Mouse (Mus musculus): Measurements from ENCODE around the gene Nemp2. TPM values are rescaled to one million over a fixed set of nuclear protein-coding genes. Genes with fewer than 3 reads are reported as not detected.
A peak's percentile ranks its signal among the peaks of the same experiment; 100 is the strongest.

Nemp2 gene
- 2.8 and 3.4 TPM in 2 replicates for polyA plus RNA-seq (2016; fragmentation: Nextera tagmentation; extraction: Ambion mirVana)

DNA sequence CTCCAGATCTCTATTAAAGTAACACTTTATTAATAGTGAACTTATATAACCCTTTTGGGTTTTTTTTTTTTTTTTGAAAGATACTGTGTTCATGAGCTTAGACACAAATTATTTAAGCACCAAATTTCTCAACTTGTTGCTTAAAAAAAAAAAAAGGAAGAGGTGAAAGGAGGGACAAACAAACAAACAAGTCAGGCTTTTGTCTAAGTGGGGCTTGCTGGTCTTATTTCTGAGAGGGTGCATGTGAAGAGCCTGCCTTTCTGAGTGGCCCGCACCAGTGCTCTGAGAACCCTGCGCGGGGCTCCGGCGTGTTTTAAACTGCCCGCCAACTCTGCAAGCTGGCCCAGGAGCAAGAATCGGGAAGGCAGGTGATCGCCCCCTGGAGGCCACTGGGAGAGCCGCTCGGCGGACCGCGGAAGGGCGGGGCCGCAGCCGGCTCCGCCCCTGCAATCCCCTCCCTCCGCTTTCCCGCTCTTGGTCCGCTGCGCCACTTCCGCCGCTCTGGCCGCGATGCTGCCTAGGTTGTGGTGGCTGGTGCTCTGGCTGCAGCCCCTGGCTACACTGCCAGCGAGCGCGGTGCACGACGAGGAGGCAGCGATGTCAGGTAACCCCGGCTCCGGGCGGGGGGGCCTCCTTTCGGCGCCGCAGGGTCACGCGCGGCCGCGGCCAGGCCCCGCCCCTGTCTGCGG lies at the start of gene Nemp2:
TSS of gene Nemp2 (plus strand) at position 456 of the 689 bp plus-strand sequence.
- Histone ChIP-seq H3K27me3 (replicated peaks) (no peaks in the 10 kb centered on the region), H3K4me1 (peaks cover 13% of the 10 kb centered on the region; the same call in 1 of the 2 replicates), H3K9ac (peak within 1 kb of the TSS; percentile 72), H3K9me3 (replicated peaks) (no peaks in the 10 kb centered on the region), H3K36me3 (0 out of 2 replicates have a peak, but pooled peaks cover 2% of the 10 kb centered on the region), H3K4me3 (peak within 1 kb of the TSS; percentile 75), H3K4me2 (peak within 1 kb of the TSS; percentile 69), H3K27ac (peak within 1 kb of the TSS; percentile 65)
- under 1% methylated on average over 40 of the region's 44 CpGs for WGBS (ENCODE audit: insufficient replicate concordance)
- peak; percentile 91 for ATAC-seq

DNA sequence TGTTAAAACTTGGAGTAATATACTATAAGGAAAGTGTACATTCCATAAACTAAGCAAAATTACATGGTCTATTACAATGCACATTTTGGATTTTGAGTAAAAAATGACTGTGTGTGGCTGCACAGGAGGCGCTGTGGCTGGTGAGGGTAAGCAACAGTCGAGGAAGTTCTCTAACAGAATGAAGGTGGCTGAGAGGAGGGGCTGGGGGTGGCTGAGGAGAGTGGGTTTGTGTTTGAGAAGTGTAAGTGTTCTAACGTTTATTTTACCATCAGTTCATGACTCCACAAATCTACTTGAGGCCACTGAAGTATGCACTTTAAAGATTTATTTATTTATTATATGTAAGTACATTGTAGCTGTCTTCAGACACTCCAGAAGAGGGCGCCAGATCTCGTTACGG lies 48.8 kb upstream of the Nemp2 start:
- H3K9me3 ChIP-seq (replicated peaks), result no peaks in the 10 kb centered on the region
- no peaks in the 10 kb centered on the region for H3K36me3 ChIP-seq
- H3K9ac ChIP-seq, result no peak overlapping the region
- H3K4me1 ChIP-seq, result peaks cover 18% of the 10 kb centered on the region
- 54% methylated on average over 6 of the region's 6 CpGs for WGBS (ENCODE audit: insufficient replicate concordance)
- ATAC-seq, result no peak
- H3K27me3 ChIP-seq (replicated peaks), result no peaks in the 10 kb centered on the region
- no peak overlapping the region for H3K4me2 ChIP-seq
- no peak overlapping the region for H3K4me3 ChIP-seq
- H3K27ac ChIP-seq, result no peak overlapping the region

DNA sequence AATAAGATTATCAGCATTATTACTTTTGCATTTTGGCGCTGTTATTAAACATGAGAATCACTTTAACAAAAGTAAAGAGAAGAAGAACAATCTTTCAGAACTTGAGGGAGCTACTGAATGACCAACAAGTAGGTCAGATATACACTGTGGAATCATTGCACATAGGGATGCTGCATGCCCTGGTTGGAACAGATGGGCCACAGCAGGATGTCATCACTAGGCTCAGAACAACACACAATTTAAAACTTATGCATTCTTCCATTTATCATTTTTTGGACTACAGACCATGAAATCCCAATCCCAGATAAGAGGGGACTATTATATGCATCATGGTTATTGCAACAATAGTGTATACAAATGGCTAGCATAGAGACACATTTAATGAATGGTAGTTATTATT lies 47.6 kb upstream of the Nemp2 start:
- Histone ChIP-seq H3K27ac (no peak overlapping the region), H3K9ac (no peak overlapping the region), H3K4me2 (no peak overlapping the region), H3K4me3 (no peak overlapping the region), H3K36me3 (no peaks in the 10 kb centered on the region), H3K27me3 (replicated peaks) (no peaks in the 10 kb centered on the region), H3K9me3 (replicated peaks) (no peaks in the 10 kb centered on the region), H3K4me1 (peaks cover 12% of the 10 kb centered on the region)
- no peak for ATAC-seq
- WGBS (ENCODE audit: insufficient replicate concordance), result 80% methylated on average over 1 of the region's 1 CpGs

DNA sequence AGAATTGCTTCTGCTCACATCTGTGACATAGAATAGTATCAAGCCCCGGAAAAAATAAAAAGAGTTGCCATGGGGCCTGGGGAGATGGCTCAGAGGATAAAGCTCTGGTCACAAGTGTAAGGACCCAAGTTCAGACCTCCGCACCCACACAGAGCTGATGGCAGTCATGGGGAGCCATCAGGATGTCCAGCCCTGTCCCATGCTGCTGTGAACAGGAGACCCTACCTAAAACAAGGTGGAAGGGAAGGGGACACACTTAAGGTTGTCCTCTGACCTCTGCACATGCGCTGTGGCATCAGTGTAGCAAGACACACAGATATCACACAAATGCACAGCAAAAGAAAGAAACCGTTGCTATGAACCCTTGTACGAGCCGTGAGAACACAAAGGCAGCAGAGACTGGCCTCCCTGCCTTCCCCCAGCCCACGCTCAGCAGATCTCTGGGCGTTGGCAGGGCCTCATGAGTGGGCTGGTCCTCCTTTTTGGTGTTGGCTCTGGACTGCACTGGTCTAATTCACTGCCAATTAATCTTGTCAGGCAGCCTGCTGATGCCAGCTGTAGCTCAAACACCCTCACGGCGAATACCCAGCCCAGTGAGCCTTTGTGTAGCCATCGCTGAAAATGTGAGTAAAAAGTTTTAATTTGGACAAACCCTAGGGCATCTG lies 33.4 kb upstream of the Nemp2 start:
- WGBS (ENCODE audit: insufficient replicate concordance), result 56% methylated on average over 11 of the region's 11 CpGs
- no peak for ATAC-seq
- no peak overlapping the region for H3K4me3 ChIP-seq

DNA sequence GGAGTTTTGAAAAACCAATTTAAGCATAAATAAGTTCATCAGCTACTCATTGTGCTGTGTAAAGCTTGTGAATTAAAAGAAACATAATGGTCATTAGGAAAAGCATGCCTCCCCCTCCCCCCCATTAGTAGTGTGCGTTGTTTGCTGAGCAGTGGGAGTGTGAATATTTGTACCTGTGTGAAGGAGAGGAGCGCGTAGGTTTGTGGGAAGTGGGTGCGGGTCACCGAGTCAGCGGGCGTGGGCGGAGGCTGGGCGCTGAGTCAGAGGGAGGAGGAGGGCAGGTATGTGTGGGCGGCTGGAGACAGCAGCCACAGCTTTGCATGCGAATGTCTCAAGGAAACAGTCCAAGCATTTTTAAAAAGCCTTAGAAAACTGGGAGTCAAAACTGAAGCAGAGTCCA lies 32.7 kb upstream of the Nemp2 start:
- Histone ChIP-seq H3K9ac (no peak overlapping the region), H3K27ac (no peak overlapping the region), H3K9me3 (replicated peaks) (no peaks in the 10 kb centered on the region), H3K27me3 (replicated peaks) (no peaks in the 10 kb centered on the region), H3K36me3 (no peaks in the 10 kb centered on the region), H3K4me2 (peak overlapping the region; percentile 15; the same call in 1 of the 2 replicates), H3K4me1 (peaks cover 14% of the 10 kb centered on the region), H3K4me3 (no peak overlapping the region)
- 26% methylated on average over 11 of the region's 11 CpGs for WGBS (ENCODE audit: insufficient replicate concordance)
- no peak for ATAC-seq

More for the DNA sequence above, 33.4 kb upstream of the Nemp2 start:
- Histone ChIP-seq H3K9ac (no peak overlapping the region), H3K4me1 (peaks cover 14% of the 10 kb centered on the region), H3K4me2 (no peak overlapping the region), H3K27ac (no peak overlapping the region), H3K27me3 (replicated peaks) (no peaks in the 10 kb centered on the region), H3K9me3 (replicated peaks) (no peaks in the 10 kb centered on the region), H3K36me3 (no peaks in the 10 kb centered on the region)

DNA sequence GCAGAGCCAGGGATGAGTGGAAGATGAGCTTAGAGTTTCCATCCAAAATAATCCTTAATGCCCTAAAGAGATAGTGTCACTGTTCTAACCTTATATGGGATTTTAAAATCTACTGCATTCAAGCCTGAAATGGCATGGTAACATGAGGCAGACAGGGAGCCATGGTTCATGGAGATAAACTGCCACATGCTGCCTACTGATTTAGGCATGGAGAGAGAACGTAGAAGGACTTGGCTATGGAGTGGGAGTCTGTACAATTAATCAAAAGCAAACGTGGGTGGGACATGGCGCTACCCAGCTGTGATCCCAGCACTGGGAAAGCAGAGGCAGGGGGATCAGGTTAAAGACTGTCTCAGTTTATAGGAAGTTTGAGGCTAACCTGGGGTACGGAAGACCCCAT lies 32.1 kb upstream of the Nemp2 start:
- Histone ChIP-seq H3K4me1 (peaks cover 14% of the 10 kb centered on the region), H3K27ac (no peak overlapping the region), H3K9me3 (replicated peaks) (no peaks in the 10 kb centered on the region), H3K4me3 (no peak overlapping the region), H3K36me3 (no peaks in the 10 kb centered on the region), H3K9ac (no peak overlapping the region), H3K27me3 (replicated peaks) (no peaks in the 10 kb centered on the region), H3K4me2 (no peak overlapping the region; the same call in 1 of the 2 replicates)
- no peak for ATAC-seq
- 62% methylated on average over 4 of the region's 4 CpGs for WGBS (ENCODE audit: insufficient replicate concordance)

DNA sequence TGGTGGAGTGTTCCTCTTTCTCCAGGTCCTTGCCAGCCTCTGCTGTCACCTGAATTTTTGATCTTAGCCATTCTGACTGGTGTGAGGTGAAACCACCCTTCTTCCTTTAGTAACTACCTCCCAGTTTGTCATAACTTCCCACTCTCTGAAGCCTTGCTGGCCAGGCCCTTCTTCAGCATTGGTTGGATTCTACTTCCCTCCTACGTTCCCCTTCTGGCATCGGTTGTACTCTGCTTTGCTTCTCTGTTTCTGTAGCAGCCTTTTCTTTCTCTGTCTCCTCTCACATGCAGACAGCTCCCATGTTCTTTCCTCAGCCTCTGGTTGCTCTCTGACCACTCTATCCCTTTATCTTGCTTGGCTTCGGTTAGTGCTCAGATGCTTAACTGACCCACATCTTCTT lies 29.0 kb upstream of the Nemp2 start:
- Histone ChIP-seq H3K9ac (no peak overlapping the region), H3K27me3 (replicated peaks) (no peaks in the 10 kb centered on the region), H3K4me3 (no peak overlapping the region), H3K36me3 (no peaks in the 10 kb centered on the region), H3K27ac (no peak overlapping the region), H3K4me2 (no peak overlapping the region), H3K9me3 (replicated peaks) (no peaks in the 10 kb centered on the region), H3K4me1 (peaks cover 14% of the 10 kb centered on the region)
- 48% methylated on average over 3 of the region's 3 CpGs for WGBS (ENCODE audit: insufficient replicate concordance)
- ATAC-seq, result no peak

DNA sequence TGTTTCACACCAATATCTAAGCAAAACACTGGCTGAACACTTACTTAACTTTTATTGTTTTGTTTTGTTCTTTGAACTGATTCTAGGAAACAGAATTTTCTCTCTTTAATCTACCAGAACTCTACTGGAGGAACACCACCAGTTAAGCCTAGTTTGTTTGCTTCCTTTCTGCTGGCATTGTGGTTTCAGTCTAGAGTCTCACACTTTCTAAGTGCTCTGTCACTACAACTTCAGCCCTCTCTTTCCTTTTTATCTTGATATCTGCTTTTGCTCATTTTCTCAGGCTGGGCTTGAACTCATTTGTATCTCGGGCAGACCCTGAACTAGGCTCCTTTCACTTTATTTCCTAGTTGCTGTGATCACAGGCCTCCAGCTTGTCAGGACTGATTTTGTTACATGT lies 22.8 kb upstream of the Nemp2 start:
- Histone ChIP-seq H3K4me3 (no peak overlapping the region), H3K9me3 (replicated peaks) (no peaks in the 10 kb centered on the region), H3K36me3 (no peaks in the 10 kb centered on the region), H3K9ac (no peak overlapping the region), H3K27me3 (replicated peaks) (no peaks in the 10 kb centered on the region), H3K27ac (no peak overlapping the region), H3K4me1 (no peaks in the 10 kb centered on the region), H3K4me2 (no peak overlapping the region)
- no peak for ATAC-seq
- WGBS (ENCODE audit: insufficient replicate concordance), result 18% methylated on average over 1 of the region's 1 CpGs

DNA sequence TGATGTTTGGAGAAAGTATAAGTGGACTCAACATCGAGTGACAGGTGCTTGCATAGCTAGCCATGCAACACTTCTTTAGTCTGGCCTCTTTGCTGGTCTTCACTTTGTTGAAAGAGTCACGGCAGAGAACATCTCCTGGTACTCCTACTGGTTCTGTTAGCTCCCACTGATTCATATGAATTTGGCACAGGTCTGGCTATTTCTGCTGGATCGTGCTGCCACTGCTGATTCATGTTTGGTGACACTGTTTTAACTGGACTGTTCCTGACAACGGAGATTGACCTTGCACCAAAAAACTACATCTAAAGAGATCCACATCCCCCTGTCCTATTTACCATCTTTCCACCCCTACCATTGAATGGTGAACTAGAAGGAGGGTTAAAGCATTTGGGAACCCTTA lies 22.0 kb upstream of the Nemp2 start:
- Histone ChIP-seq H3K9ac (no peak overlapping the region), H3K4me1 (no peaks in the 10 kb centered on the region), H3K36me3 (no peaks in the 10 kb centered on the region), H3K27me3 (replicated peaks) (no peaks in the 10 kb centered on the region), H3K27ac (no peak overlapping the region), H3K4me3 (no peak overlapping the region), H3K9me3 (replicated peaks) (no peaks in the 10 kb centered on the region), H3K4me2 (no peak overlapping the region)
- 70% methylated on average over 4 of the region's 4 CpGs for WGBS (ENCODE audit: insufficient replicate concordance)
- no peak for ATAC-seq

DNA sequence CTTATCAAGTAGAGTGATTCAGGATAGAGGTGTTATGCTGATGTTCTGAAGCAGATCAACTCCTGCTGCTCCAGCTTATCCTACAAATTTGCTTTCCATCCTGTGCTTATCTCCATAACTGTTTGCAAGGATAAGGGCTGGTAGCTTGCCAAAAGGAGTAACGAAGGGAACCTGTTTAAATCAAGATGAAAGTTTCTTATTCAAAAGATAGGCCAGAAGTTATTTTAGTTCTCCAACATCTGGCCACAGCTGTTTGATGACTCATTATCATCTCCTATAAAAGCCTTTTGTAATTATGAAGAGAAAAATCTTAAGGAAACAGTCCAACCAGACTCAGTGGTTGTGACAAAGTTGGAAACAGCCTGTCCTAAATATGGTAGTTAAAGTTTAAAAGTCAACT lies 12.3 kb upstream of the Nemp2 start:
- WGBS (ENCODE audit: insufficient replicate concordance), result 41% methylated on average over 1 of the region's 1 CpGs
- Histone ChIP-seq H3K27ac (no peak overlapping the region), H3K9me3 (replicated peaks) (no peaks in the 10 kb centered on the region), H3K36me3 (no peaks in the 10 kb centered on the region), H3K4me3 (no peak overlapping the region), H3K4me2 (no peak overlapping the region), H3K4me1 (no peaks in the 10 kb centered on the region), H3K9ac (no peak overlapping the region), H3K27me3 (replicated peaks) (no peaks in the 10 kb centered on the region)
- ATAC-seq, result no peak

DNA sequence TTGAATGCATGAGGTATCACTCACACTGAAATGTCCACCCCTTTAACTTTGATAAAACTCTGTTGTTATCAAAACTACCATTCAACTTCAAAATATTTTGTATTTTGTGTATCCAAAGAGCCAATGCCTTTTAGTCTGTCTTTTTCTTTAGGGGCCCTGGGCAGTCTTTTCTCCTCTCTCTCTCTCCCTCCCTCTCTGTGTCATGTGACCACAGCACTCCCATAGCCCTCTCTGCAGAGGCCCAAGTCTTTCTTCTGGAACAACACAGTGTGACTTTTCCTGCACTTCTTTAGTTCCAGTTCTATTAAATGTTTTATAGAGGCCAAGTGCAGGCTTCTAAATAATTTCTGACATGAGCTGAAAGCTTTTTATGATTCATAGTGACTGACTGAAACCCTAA lies 10.1 kb upstream of the Nemp2 start:
- Histone ChIP-seq H3K27me3 (replicated peaks) (no peaks in the 10 kb centered on the region), H3K9ac (no peak overlapping the region), H3K36me3 (no peaks in the 10 kb centered on the region), H3K9me3 (replicated peaks) (no peaks in the 10 kb centered on the region), H3K4me2 (no peak overlapping the region), H3K4me1 (no peaks in the 10 kb centered on the region), H3K27ac (no peak overlapping the region), H3K4me3 (no peak overlapping the region)
- no peak for ATAC-seq

DNA sequence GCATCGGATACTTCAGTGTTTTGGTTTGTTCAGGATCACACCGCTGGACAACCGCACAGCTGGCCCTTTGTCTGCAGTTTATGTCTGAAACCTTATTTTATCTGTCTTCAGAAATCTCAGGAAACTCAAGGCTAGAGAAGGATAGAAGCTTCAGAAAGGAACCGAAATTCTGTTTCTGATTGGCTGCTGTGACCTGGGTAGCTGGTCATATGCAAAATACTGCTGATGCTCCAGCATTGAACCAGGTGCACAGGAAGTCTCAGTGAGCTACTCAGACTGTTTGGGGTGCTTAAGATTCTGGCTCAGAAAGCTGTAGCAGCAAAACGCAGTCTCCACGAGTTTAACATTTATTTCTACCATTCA lies 415 bp downstream of the Nemp2 start:
- H3K4me3 ChIP-seq, result peak overlapping the region; percentile 75
- peak overlapping the region; percentile 69 for H3K4me2 ChIP-seq
- peak overlapping the region; percentile 72 for H3K9ac ChIP-seq
- H3K27me3 ChIP-seq (replicated peaks), result no peaks in the 10 kb centered on the region
- peaks cover 13% of the 10 kb centered on the region; the same call in 1 of the 2 replicates for H3K4me1 ChIP-seq
- 0 out of 2 replicates have a peak, but pooled peaks cover 2% of the 10 kb centered on the region for H3K36me3 ChIP-seq
- peak overlapping the region; percentile 65 for H3K27ac ChIP-seq
- H3K9me3 ChIP-seq (replicated peaks), result no peaks in the 10 kb centered on the region
- peak; percentile 72 for ATAC-seq
- 2% methylated on average over 6 of the region's 6 CpGs for WGBS (ENCODE audit: insufficient replicate concordance)
